Mouse (Mus musculus): ENCODE results near the gene Prss44. TPM values are rescaled to one million over a fixed set of nuclear protein-coding genes. Genes with fewer than 3 reads are reported as not detected.

Gene Prss44
- polyA plus RNA-seq, 1 experiment: not detected

GRCm38 (mm10) chr9:110833021-110833420, 19.2 kb downstream of the Prss44 start:
- H3K36me3 ChIP-seq (ENCODE audit: control insufficient read depth, insufficient read depth): no peaks in the 10 kb centered on the region
- peaks cover 12% of the 10 kb centered on the region for H3K27me3 ChIP-seq (ENCODE audit: control insufficient read depth, insufficient read depth, insufficient read length)
- H3ac ChIP-seq (ENCODE audit: control insufficient read depth, insufficient read length, low read depth): no peak overlapping the region
- no peak overlapping the region for H3K4me3 ChIP-seq (ENCODE audit: insufficient read depth, poor library complexity, severe bottlenecking)
- TF ChIP-seq MAX (IDR thresholded peaks at IDR 0.05): no peak
- TF ChIP-seq FOSL1 (IDR thresholded peaks at IDR 0.05; ENCODE audit: insufficient read depth, low read length, poor library complexity, severe bottlenecking): no peak
- TF ChIP-seq MYOG (IDR thresholded peaks at IDR 0.05; ENCODE audit: control insufficient read depth, extremely low read depth, insufficient read length): no peak
- no peak for TF ChIP-seq MYOD1 (IDR thresholded peaks at IDR 0.05; ENCODE audit: control insufficient read depth, insufficient read length, low read depth)
- TF ChIP-seq USF1 (IDR thresholded peaks at IDR 0.05; ENCODE audit: low read depth): no peak
- no peak for TF ChIP-seq CEBPB (IDR thresholded peaks at IDR 0.05; ENCODE audit: low read depth)
- no peaks in the 10 kb centered on the region for H3K79me3 ChIP-seq (ENCODE audit: low read depth)
- no peaks in the 10 kb centered on the region for H3K79me2 ChIP-seq (ENCODE audit: control insufficient read depth, insufficient read depth)

- TF ChIP-seq CTCF (IDR thresholded peaks at IDR 0.05; ENCODE audit: control insufficient read depth, insufficient read depth, insufficient read length) (no peak), MYOG (IDR thresholded peaks at IDR 0.05; ENCODE audit: control insufficient read depth, extremely low read depth, insufficient read length) (no peak), CEBPB (IDR thresholded peaks at IDR 0.05; ENCODE audit: low read depth) (no peak), MYOD1 (IDR thresholded peaks at IDR 0.05; ENCODE audit: control insufficient read depth, insufficient read length, low read depth) (no peak)
- Histone ChIP-seq H3K4me3 (ENCODE audit: insufficient read depth, poor library complexity, severe bottlenecking) (no peak within 1 kb of the TSS), H3K36me3 (ENCODE audit: control insufficient read depth, insufficient read depth) (no peaks in the 10 kb centered on the region), H3K27me3 (ENCODE audit: control insufficient read depth, insufficient read depth, insufficient read length) (peaks cover 3% of the 10 kb centered on the region), H3K79me3 (ENCODE audit: low read depth) (no peaks in the 10 kb centered on the region), H3K79me2 (ENCODE audit: control insufficient read depth, insufficient read depth) (no peaks in the 10 kb centered on the region), H3ac (ENCODE audit: control insufficient read depth, insufficient read length, low read depth) (no peak within 1 kb of the TSS)
These were observed 20.6 kb downstream of the Prss44 start, which contains the start of gene Prss45 for GRCm38 (mm10) chr9:110834411-110834810. Gene Prss45, plus strand, starts transcription at chr9:110834588.

- TF ChIP-seq USF1 (IDR thresholded peaks at IDR 0.05; ENCODE audit: low read depth) (no peak), MYOG (IDR thresholded peaks at IDR 0.05; ENCODE audit: control insufficient read depth, extremely low read depth, insufficient read length) (no peak), CTCF (IDR thresholded peaks at IDR 0.05; ENCODE audit: control insufficient read depth, insufficient read depth, insufficient read length) (no peak), MYOD1 (IDR thresholded peaks at IDR 0.05; ENCODE audit: control insufficient read depth, insufficient read length, low read depth) (no peak), CEBPB (IDR thresholded peaks at IDR 0.05; ENCODE audit: low read depth) (no peak), MAX (IDR thresholded peaks at IDR 0.05) (no peak), FOSL1 (IDR thresholded peaks at IDR 0.05; ENCODE audit: insufficient read depth, low read length, poor library complexity, severe bottlenecking) (no peak)
- no peak overlapping the region for H3K4me3 ChIP-seq (ENCODE audit: insufficient read depth, poor library complexity, severe bottlenecking)
- peaks cover 2% of the 10 kb centered on the region for H3K27me3 ChIP-seq (ENCODE audit: control insufficient read depth, insufficient read depth, insufficient read length)
- H3K79me2 ChIP-seq (ENCODE audit: control insufficient read depth, insufficient read depth): no peaks in the 10 kb centered on the region
- H3K79me3 ChIP-seq (ENCODE audit: low read depth): no peaks in the 10 kb centered on the region
- no peak overlapping the region for H3ac ChIP-seq (ENCODE audit: control insufficient read depth, insufficient read length, low read depth)
- H3K36me3 ChIP-seq (ENCODE audit: control insufficient read depth, insufficient read depth): no peaks in the 10 kb centered on the region
These were observed 21.2 kb downstream of the Prss44 start for GRCm38 (mm10) chr9:110834961-110835360.

DNA sequence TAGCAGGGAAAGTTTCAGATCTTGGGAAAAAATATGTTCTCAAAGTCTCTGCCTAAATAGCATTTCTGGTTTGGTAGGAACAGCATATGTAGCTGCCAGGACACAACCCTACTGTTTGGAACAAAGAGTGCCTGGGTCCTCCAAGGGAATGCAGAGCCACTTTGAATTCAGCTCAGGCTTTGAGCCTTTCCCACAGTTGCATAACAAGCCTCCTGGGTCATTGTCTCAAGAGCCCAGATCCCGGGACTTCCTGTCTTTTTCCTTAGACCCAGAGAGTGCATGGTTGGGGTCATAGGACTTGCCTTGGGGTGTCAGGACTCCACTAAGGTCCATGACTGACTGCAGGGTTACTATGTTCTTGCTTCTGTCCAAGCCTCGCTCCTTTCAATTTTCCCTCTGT, 22.3 kb downstream of the Prss44 start:
- Histone ChIP-seq H3K36me3 (ENCODE audit: control insufficient read depth, insufficient read depth) (no peaks in the 10 kb centered on the region), H3ac (ENCODE audit: control insufficient read depth, insufficient read length, low read depth) (no peak overlapping the region), H3K79me3 (ENCODE audit: low read depth) (no peaks in the 10 kb centered on the region), H3K79me2 (ENCODE audit: control insufficient read depth, insufficient read depth) (no peaks in the 10 kb centered on the region), H3K4me3 (ENCODE audit: insufficient read depth, poor library complexity, severe bottlenecking) (no peak overlapping the region), H3K27me3 (ENCODE audit: control insufficient read depth, insufficient read depth, insufficient read length) (no peaks in the 10 kb centered on the region)
- TF ChIP-seq MYOD1 (IDR thresholded peaks at IDR 0.05; ENCODE audit: control insufficient read depth, insufficient read length, low read depth): no peak
- no peak for TF ChIP-seq CEBPB (IDR thresholded peaks at IDR 0.05; ENCODE audit: low read depth)
- TF ChIP-seq MAX (IDR thresholded peaks at IDR 0.05): no peak
- TF ChIP-seq CTCF (IDR thresholded peaks at IDR 0.05; ENCODE audit: control insufficient read depth, insufficient read depth, insufficient read length): no peak
- no peak for TF ChIP-seq USF1 (IDR thresholded peaks at IDR 0.05; ENCODE audit: low read depth)
- no peak for TF ChIP-seq FOSL1 (IDR thresholded peaks at IDR 0.05; ENCODE audit: insufficient read depth, low read length, poor library complexity, severe bottlenecking)
- TF ChIP-seq MYOG (IDR thresholded peaks at IDR 0.05; ENCODE audit: control insufficient read depth, extremely low read depth, insufficient read length): no peak

DNA sequence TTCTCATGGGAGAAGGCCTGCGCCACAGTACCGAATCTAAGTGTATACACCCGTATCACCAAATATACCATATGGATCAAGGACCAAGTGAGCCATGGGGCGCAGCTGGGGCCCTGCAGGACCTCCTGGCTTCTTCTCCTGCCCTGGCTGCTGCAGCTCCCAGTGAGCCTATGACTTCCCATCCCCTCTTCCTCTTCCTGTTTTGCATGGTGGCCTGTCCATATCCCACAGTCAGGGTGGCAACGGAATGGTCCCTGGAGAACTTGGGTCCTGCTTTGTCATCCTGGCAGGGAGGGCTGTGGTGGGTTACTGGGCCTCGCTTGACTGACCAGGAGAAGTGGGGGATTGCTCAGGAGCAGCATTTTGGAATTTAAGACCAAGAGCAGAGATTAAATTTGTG, 27.1 kb downstream of the Prss44 start:
- Histone ChIP-seq H3K27me3 (ENCODE audit: control insufficient read depth, insufficient read depth, insufficient read length) (no peaks in the 10 kb centered on the region), H3K4me3 (ENCODE audit: insufficient read depth, poor library complexity, severe bottlenecking) (no peak overlapping the region), H3K79me3 (ENCODE audit: low read depth) (no peaks in the 10 kb centered on the region), H3ac (ENCODE audit: control insufficient read depth, insufficient read length, low read depth) (no peak overlapping the region), H3K36me3 (ENCODE audit: control insufficient read depth, insufficient read depth) (no peaks in the 10 kb centered on the region), H3K79me2 (ENCODE audit: control insufficient read depth, insufficient read depth) (no peaks in the 10 kb centered on the region)
- no peak for TF ChIP-seq MYOD1 (IDR thresholded peaks at IDR 0.05; ENCODE audit: control insufficient read depth, insufficient read length, low read depth)
- TF ChIP-seq USF1 (IDR thresholded peaks at IDR 0.05; ENCODE audit: low read depth): no peak
- TF ChIP-seq FOSL1 (IDR thresholded peaks at IDR 0.05; ENCODE audit: insufficient read depth, low read length, poor library complexity, severe bottlenecking): no peak
- no peak for TF ChIP-seq MAX (IDR thresholded peaks at IDR 0.05)
- TF ChIP-seq CEBPB (IDR thresholded peaks at IDR 0.05; ENCODE audit: low read depth): no peak
- no peak for TF ChIP-seq MYOG (IDR thresholded peaks at IDR 0.05; ENCODE audit: control insufficient read depth, extremely low read depth, insufficient read length)
- TF ChIP-seq CTCF (IDR thresholded peaks at IDR 0.05; ENCODE audit: control insufficient read depth, insufficient read depth, insufficient read length): no peak

DNA sequence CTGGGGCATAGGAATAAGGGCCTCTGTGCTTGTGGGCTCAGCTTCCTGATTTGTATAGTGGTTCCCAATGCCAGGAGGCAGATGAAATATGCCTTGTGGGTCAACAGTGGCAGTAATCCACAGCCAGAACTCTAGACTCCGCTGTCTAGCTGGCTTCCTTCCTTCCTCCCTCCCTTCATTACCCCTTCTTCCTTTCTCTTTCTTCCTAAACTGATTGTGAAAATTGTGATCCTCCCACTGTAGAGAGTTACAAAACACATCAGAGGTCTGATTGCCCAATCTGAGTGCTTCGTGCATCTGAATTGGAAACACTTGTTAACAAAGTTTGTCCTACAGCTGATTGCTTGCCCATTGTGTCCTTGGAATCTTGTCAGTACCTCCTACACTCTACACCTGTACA, 27.6 kb downstream of the Prss44 start:
- Histone ChIP-seq H3K79me2 (ENCODE audit: control insufficient read depth, insufficient read depth) (no peaks in the 10 kb centered on the region), H3K79me3 (ENCODE audit: low read depth) (no peaks in the 10 kb centered on the region), H3K27me3 (ENCODE audit: control insufficient read depth, insufficient read depth, insufficient read length) (no peaks in the 10 kb centered on the region), H3K4me3 (ENCODE audit: insufficient read depth, poor library complexity, severe bottlenecking) (no peak overlapping the region), H3K36me3 (ENCODE audit: control insufficient read depth, insufficient read depth) (no peaks in the 10 kb centered on the region), H3ac (ENCODE audit: control insufficient read depth, insufficient read length, low read depth) (no peak overlapping the region)
- TF ChIP-seq CTCF (IDR thresholded peaks at IDR 0.05; ENCODE audit: control insufficient read depth, insufficient read depth, insufficient read length) (no peak), MYOD1 (IDR thresholded peaks at IDR 0.05; ENCODE audit: control insufficient read depth, insufficient read length, low read depth) (no peak), MYOG (IDR thresholded peaks at IDR 0.05; ENCODE audit: control insufficient read depth, extremely low read depth, insufficient read length) (no peak), CEBPB (IDR thresholded peaks at IDR 0.05; ENCODE audit: low read depth) (no peak), FOSL1 (IDR thresholded peaks at IDR 0.05; ENCODE audit: insufficient read depth, low read length, poor library complexity, severe bottlenecking) (no peak), USF1 (IDR thresholded peaks at IDR 0.05; ENCODE audit: low read depth) (no peak), MAX (IDR thresholded peaks at IDR 0.05) (no peak)

Data from C2C12 (cell line).